Mouse (Mus musculus) cerebellum, postnatal 14 days (tissue): ENCODE measurements at regions not wholly inside any gene's neighbourhood (a gene's known extent, or its start where the extent isn't known, plus 50 kb on each side); places are given as distances from the start of the nearest gene placed in this dataset.

ENCODE experiments used
- DNase-seq, 2 experiments: peaks; one replicate each; pipeline ENCODE4 v3.0.0; 2021; ENCODE audit warnings: mixed read lengths in 2 of 2

DNA sequence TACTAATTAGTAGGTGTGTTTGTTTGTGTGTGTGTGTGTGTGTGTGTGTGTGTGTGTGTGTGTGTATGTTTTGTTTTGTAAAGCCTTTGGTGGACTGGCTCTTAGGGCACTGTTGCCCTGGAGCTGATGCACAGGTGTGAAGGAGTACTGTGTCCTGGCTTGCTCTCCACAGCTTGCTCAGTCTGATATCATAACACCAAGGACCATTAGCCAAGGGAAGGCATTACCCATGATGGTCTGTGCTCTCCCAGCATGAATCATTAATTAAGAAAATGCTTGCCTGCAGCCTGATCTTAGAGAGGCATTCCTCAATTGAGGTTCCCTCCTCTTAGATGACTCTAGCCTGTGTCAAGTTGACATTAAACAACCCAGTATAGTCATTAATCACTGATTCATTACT, 54.7 kb downstream of the Spry2 start:
- DNase-seq: no peak

DNA sequence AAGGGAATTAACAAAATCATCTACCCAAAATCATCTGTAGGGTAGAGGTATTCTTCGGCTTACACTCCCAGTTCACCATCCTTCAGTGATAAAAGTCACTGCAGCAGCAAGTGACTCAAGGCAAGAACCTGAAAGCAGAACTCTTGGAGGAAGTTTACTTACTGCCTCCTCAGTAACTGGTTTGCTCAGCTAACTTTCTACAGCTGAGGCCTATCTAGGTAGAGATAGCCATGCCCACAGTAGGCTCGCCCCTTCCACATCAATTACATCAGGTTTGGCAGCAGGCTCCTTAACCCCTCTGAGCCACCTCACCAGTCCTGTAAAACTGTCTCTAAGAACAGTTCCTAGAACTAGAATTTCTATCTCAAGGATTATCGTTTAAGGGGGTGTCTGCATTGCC, 59.1 kb downstream of the Spry2 start:
- no peak for DNase-seq

DNA sequence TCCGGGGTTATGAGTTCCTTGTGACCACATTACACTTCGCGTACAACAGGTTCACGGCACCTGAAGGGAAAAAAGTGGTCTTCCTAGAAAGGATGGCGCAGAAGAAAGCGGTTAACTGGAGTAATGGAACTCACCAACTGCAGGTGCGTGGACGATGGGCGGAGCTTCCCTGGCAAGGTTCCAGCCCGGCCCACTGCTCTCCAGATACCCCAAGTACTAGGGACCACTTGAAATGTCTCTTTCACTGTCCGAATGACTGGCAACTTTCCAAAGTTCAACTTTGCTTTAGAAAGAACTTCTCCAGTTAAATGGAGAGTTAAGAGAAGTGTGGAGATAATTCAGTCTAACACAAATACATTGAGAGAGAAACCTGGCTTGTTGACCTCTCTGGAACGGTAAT, 65.9 kb downstream of the Spry2 start:
- DNase-seq: peak in 1 of 2 experiments; percentile 8

DNA sequence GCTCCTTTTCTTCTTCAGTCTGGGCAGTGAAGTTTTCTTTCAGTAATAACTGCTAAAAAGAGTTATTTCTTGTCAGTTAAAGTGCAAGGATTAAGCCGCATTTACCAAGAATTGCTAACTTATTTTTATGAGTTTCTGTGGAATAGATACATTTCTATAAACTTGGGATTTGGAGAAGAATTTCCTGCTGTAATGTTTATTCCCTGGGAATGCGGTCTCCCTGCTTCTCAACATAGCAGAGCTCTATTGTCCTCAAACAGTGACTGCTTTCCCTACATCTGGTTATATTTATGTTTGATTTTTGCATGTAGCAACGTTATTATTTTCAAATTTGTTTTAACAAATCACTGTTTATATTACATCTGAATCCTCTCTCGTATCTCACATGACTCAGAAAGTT, 66.3 kb downstream of the Spry2 start:
- no peak for DNase-seq

DNA sequence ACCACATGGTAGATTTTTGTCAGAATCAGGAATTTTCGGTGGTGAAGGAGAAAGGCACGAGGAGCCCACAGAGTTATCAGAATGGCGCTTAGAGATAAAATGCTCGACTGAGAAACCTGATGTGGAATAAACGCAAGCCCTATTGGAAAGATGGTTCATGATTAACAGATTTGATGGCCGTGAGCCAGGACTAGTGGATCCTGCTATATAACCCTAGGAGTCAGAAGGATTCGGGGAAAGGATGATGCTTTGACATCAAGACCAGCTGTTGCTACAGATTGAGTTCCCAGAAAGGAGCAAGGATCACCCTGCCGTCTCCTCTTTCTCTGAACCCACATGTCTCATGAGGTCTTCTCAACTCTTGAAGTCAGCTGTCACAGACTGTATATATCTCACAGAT, 73.5 kb downstream of the Spry2 start:
- DNase-seq: no peak

DNA sequence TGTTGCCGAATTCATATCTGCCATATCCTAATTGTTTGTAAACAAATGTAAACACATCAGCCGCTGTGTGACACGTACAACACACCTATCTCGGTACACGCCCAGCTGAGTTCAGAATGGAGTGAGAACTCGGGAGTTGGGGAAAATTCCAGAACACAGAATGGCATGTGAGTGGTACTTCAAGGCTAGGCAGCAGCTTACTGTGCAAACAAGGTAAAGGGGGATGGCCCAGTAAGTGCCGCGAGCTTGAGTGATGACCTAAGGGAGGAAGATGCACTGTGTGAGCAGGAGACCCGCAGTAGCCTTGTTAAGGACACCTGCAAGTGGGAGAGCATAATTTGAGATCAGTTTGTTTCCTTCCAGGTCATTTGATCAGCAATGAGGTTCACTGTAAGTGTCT, 74.0 kb downstream of the Spry2 start:
- no peak for DNase-seq

DNA sequence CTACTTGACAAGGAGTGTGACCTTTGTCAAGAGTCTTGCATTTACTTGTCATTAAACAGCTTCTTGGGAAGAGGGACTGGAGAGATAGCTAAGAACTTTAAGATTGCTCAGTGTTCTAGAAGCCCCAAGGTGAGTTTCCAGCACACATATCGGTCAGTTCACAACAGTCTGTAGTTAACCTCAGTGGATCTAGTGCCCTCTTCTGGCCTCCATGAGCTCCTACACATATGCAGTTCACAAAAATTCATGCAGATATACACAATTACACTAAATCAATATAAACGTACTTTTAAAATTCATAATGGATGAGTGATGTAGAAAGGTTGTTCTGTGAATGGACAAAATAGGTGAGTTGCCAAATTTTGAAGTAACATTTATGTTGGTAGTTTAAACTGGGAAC, 77.1 kb downstream of the Spry2 start:
- DNase-seq: no peak

DNA sequence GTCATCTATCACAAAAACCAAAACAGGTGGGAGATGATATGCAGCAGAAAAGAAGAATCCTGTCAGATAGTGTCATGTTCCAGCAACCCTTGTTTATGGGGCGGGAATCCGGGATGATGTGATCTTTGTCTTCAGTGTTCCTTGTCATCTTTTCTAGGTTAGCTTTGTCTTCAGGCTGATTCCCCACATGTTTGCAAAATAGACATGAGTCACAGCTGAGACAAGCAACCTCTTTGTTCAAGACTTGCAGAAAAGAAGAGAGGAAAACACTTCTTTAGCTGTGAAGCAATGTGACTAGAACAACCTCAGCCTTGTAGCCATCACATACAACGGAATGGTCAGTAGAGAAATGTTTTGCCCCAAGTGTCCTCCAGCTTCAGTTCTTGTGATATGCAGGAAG, 77.8 kb downstream of the Spry2 start:
- no peak for DNase-seq

DNA sequence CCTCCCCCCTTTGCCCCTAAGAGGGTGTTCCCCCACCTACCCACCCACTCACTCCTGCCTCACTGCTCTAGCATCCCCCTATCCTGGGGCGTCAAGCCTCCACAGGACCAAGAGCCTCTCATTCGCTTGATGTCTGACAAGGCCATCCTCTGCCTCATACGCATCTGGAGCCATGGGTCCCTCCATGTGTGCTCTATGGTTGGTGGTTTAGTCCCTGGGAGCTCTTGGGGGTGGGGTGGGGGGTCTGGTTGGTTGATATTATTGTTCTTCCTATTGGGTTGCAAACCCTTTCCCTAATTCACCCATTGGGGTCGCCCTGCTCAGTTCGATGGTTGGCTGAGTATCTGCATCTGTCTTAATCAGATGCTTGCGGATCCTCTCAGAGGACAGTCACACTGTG, 79.1 kb downstream of the Spry2 start:
- DNase-seq: no peak

DNA sequence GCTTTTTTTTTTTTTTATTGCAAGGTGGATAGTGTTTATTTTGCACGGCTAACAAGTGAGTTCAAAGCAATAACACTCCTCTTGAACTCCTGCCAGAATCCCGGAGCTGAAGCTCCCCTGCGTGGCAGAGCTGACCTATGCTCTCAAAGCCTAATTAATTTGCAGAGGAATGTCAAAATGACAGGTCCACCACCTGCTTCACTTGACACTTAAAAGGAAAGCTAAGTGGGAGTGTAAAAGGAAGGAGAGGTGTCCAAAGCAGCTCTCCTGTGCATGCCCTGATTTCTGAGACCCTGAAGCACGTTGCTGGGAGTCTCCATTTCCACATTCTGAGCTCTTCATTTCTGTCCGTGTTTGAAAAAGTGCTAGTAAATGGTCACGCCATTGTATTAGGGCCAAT, 80.8 kb downstream of the Spry2 start:
- peak; percentile 16 to 38 for DNase-seq

DNA sequence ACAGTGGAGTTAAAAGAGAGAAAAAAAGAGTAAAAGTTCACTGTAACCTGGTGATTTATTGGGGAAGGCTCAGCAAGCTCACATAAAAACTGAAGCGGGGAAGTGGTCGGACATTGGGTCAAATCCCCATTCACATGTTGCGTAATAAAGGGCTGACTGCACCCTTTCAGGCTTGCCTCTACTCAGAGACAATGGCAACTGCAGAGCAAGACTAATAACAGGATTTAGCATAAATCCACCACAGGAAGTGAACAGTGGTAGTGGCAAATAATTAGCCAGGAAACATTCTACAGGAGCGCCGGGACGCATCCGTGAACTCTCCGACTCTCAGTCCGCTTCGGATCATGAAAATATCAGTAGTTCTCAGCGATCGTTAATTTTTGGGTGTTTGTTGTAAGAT, 81.3 kb downstream of the Spry2 start:
- DNase-seq: peak in 1 of 2 experiments; percentile 8

DNA sequence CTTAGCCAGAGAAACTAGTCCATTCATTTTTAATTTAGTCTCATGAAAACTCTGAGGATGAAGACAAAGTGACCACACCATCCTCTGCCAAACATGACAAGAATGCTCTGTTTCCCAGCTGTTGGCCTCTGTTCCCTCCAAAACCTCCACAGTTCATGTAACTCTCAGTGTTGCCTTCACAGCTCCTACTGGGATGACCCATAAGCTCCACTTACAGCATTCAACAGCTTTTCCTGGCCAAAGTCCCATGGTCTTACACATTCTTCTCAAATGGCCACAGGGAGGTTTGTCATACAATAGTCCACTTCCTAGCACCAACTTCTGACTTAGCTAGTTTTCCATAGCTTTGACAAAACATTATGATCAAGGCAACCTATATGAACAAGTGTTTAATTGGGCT, 83.0 kb downstream of the Spry2 start:
- no peak for DNase-seq

DNA sequence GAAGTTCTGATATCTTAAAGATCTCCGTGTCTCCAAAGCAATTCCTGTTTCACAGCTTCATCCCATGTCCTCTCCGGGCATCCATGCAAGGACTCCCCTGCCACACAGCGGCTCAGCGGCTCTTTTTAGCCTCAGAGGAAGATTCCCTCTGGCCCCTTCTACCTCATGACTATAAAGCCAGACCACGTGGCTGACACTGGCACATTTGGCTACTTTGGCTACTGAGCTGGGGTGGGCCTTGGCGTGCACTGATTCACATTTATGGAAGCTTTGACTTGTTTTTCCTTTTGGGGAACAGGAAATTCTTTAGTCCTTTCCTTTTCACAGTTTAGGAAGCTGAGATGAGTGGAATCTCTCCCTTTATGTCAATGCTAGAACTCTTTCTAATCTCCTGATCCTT, 83.5 kb downstream of the Spry2 start:
- no peak for DNase-seq

DNA sequence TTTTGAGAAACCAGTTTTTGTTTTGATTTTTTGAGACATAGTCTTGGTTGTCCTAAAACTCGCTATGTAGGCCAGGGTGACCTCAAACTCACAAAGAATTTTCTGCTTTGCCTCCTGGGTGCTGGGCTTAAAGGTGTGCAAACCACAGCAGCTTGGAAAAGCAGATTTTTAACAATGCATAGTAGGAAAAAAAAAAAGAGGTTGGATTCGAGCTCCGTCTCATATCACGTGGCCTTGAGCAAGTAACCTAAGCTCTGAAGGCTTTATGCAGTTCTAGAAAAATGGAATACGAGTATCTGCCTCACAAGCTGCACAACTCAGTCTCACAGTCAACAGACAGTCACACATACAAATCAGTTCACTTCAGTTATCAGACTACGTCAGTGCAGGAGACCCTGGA, 90.9 kb downstream of the Spry2 start:
- DNase-seq: no peak

DNA sequence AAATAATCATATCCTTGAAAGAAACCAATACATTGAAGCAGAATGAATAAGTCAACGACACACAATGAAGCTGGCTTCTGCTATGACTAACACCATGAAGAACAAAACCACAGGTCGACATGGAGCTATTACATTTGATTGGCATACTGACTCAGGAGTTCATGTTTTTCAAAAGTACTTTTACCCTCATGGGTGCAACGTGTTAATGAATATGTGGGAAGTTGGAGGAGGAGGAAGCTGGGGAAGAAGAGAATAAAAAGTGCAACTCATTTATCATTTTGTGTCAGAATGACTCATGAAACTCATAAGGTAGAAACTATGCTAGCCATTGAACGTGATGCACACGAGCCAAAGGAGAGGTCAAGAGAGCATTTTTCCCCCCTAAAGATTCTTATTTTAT, 91.3 kb downstream of the Spry2 start:
- DNase-seq: no peak

DNA sequence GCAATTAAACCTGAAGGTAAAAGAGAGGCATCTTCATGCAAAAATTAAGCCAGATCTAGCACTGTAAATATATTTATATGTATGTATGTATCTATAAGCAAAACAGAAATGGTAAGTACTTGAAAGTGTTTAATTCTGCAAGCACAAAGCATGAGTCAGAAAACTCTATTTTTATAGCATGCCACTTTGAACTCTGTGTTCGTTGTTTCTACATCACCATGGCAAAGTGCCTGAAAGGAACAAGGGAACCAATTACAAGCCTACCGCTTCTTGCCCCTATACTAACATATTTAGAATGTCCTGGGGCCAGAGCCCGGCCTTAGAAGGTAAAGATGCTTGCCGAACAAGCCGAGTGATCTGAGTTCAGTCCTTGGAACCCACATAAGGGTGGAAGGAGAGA, 91.9 kb downstream of the Spry2 start:
- no peak for DNase-seq

DNA sequence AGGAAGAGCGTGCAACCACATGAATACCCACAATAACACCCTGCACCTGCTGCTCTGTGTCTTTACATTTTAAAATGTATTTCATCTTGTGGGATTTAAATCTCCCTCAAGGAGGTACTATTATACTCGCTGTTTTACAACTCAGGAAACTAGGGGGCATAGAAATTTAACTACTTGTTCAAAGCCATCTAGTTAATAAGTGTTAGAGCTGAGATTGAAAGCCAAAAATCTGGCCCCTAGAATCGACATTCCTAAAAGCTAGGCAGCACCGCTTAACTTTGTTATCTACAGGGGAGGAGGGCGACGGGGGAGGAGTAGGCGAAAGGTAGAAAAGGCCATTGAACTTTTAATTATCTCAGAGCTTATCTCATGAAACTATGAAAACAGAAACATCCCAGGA, 93.3 kb downstream of the Spry2 start:
- no peak for DNase-seq

DNA sequence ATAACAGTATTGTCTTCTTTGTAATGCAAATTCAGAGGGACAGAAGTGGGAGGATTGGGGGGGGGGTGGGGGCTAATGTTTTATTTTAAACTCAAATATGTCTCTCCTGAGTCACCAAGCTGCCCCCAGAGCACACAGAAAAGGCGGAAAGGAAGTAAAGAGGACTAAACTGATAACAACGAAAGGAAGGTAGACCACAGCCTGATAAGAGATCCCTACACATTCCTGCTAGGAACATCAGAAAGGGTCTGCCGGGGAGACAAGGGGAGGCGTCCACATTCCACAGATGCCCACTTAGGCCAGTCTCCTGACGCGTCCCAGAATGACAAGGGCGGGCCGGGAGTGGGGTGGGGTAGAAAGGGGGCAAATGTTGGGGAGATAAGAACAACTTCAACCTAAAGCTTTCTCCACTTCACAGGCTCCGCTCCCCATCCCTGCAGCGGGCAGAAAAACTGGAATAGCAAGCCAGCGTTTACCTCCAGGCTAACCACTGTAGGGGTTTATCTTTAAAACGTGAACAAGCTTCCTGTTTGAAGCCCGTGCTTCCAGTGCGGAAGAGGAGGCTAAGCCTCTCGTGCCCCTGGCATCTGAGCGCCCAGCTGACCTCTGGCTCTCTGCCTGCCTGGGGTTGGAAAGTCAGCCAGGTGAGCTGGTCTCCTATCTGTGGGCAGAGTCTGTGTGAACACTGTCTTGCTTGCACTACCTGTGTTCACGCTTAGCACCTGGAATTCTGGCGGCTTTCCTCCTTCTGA, 93.9 kb downstream of the Spry2 start:
- peak in 1 of 2 experiments; percentile 7 for DNase-seq

DNA sequence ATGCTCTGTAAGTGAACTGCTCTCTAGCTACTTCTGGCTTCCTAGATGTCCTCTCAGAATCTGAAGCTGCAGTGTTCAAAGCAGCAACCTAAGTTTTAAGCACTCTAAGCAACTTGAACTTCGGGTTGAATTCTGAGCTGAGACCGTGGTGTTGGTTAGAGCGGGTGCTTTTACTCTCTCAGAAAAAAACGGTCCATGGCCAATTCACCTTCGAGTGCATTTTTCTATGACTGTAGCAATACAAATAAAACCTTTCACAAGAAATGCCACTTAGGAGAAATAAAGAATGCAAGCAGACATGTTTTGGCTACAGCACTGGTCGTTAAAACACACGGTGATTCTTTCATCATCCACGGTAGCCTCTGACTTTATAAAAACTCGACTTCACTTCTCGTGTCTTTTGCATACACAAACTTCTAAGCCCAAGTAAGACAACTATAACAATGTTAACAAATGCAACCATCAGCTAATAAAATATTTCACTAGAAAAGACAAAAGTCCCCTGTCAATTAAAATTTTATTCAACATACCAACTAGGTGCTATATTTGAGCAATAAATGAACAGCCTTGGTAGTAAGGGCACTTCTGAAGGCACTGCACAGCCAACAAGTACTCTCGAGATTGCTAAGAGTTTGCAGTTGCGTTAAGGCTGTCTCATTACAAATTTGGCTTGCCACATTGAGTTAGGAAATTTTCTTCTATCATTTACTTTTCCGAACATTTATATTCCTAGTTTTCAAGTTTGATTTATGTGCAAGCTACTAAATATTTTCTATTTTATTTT, 96.3 kb downstream of the Spry2 start:
- no peak for DNase-seq

DNA sequence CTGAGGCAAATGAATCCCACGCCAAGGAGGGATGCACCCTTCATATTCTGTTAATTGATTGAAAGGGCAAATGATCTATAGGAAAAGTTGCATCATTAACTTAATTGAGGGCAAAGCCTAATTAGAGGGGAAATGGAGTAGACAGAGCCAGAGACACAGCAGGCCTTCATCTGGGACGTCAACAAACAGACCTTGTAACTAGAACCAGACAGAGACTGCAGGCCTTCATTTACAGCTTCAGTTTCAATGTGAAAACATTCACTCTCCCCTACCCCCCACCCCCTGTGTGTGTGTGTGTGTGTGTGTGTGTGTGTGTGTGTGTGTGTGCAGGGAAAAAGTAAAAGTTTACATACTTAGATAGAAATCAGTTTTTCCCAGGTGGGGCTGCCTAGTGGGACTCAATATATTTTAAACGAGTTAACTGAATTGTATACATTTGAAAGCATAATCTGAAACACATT, 97.2 kb downstream of the Spry2 start:
- DNase-seq: no peak

DNA sequence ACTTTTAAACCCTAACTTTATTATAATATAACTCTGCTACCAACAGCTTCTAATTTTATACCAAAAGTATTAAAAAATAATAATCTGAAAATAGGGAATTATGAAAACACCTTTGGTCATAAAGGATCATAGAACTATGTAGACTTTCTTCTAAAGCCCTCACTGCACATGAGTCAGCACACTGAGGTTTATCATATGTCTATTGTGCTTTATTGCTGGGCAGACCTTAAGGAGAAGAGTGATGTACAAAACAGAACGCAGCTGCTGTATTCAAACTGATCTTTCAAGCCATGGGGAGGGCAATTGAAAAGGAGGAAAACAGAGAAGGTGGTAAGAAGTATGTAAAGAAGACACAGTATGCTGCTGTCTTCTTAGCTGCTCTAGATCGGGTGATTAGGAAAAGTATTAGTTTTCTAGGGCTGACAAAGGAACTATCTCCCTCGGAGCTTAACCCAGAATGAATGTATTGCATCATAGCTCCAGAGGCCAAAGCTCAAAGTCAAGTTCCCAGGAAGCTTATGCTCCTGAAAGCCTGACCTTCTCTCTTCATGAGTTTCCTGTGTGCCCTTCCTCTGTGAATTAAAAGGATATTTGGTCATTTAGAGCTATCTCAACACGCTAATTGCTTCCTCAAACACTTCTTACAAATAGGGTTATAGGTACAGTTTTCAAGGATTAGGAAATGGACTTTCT, 103.5 kb downstream of the Spry2 start:
- no peak for DNase-seq

DNA sequence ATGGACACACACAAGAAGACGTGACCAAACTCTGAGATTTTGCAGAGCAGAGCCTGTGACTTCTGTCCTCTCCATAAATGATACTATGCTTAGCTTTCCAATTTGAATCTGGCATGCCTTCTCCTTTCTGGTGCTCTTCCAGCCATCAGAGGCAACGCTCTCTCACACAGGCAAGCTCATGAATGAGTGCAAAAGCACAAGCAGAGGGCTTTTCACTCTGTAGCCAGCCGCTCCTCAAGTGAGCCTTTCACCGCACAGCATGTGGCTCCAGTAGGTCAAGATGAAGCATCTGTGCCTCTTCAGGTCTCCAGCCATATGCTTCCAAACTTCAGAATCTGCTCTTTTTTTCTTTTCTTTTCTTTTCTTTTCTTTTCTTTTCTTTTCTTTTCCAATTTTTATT, 106.2 kb downstream of the Spry2 start:
- peak; percentile 24 to 43 for DNase-seq

DNA sequence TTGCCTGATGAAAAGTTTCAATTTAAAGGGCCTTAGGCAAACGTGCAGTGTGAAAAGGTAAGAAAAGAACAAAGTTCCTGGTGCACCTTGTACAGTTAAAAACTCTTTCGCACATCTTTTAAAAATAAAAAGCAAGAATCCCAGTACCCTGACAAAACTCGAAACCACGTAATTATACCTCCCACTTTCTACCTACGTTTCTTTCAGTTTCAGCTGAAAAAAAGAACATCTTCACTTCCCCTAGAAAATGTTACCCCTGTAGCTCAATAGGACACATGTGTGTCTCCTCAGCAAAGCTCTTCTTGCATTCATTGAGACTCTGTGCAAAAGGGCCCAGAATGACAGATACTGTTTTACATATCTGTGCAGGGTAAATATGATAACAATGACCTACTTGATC, 113.2 kb downstream of the Spry2 start:
- DNase-seq: no peak

DNA sequence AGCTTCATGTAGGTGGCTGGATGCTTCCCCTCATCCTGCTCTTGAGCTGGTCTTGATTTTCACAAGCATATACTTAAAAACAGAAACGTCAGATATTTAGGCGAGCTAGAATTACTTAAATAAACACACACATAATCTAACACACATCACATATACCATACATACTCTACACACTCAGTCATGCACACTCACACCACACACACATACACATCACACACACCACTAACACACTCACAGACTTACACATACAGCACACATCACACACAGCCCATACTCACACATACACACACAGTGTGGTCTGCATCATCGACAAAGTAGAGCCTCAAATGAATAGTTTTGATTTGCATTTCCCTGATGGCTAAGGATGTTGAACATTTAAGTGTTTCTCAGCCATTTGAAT, 116.9 kb downstream of the Spry2 start:
- DNase-seq: no peak
